13 mouse cellular contexts compared by ENCODE assay signal in genomic region chr19:56343869-56344563, GRCm38 (mm10). TPM values are rescaled to one million over a fixed set of nuclear protein-coding genes. Genes with fewer than 3 reads are reported as not detected.
DNase-seq lines count a peak whose midpoint lies in the region; ATAC-seq lines count a peak whose summit lies in the region.
"Had no signal": no experiment of that assay in that cellular context is flagged by ENCODE, and none has a peak within 500 bp of the region (broad histone marks: within the 10 kb centered on the region; RNA-seq: fewer than 3 reads in every experiment).

No protein-coding gene starts in this region.

- H3K4me1 ChIP-seq in forebrain, embryonic 14.5 days (ENCODE audit: control insufficient read depth, insufficient read depth, low read length), result peaks cover 23% of the 10 kb centered on the region
- H3K4me1 ChIP-seq in midbrain, embryonic 15.5 days, result peaks cover 20% of the 10 kb centered on the region

- H3K36me3 ChIP-seq in forebrain, embryonic 14.5 days (ENCODE audit: control insufficient read depth, insufficient read depth, low read length), result no peaks in the 10 kb centered on the region
- H3K36me3 ChIP-seq in midbrain, embryonic 15.5 days (replicated peaks), result no peaks in the 10 kb centered on the region
- H3K36me3 ChIP-seq: limb, embryonic 12.5 days had no signal

- peak overlapping the region; percentile 36 for H3K4me2 ChIP-seq in forebrain, embryonic 14.5 days (ENCODE audit: low read length)
- H3K4me2 ChIP-seq in midbrain, embryonic 15.5 days, result peak overlapping the region; percentile 28
- H3K4me2 ChIP-seq: limb, embryonic 12.5 days had no signal

- peak; percentile 73 for ATAC-seq in frontal cortex, adult (ENCODE audit: low TSS enrichment)
- peak; percentile 67 for ATAC-seq in forebrain, embryonic 14.5 days
- peak; percentile 38; the same call in 1 of the 2 replicates for ATAC-seq in midbrain, embryonic 15.5 days (replicated peaks)
- ATAC-seq: CD4-positive, CD25-positive, alpha-beta regulatory T cell, adult 4 months had no signal

- no peaks in the 10 kb centered on the region for H3K9me3 ChIP-seq in forebrain, embryonic 14.5 days (replicated peaks; ENCODE audit: control insufficient read depth, low read length)
- no peaks in the 10 kb centered on the region for H3K9me3 ChIP-seq in midbrain, embryonic 15.5 days
- H3K9me3 ChIP-seq: limb, embryonic 12.5 days had no signal

- no peaks in the 10 kb centered on the region for H3K27me3 ChIP-seq in forebrain, embryonic 14.5 days (replicated peaks; ENCODE audit: control insufficient read depth, insufficient read depth, low read length)
- H3K27me3 ChIP-seq in midbrain, embryonic 15.5 days (replicated peaks), result no peaks in the 10 kb centered on the region
- H3K27me3 ChIP-seq: limb, embryonic 12.5 days had no signal

- intact Hi-C loops in heart, postnatal 14 days (cut with DNase I), result no loop called here

- H3K27ac ChIP-seq in forebrain, embryonic 14.5 days (ENCODE audit: low read depth, low read length), result no peak overlapping the region
- peak overlapping the region; percentile 51; the same call in 1 of the 2 replicates for H3K27ac ChIP-seq in midbrain, embryonic 15.5 days
- H3K27ac ChIP-seq: limb, embryonic 12.5 days had no signal

- DNase-seq in frontal cortex, postnatal 14 days (ENCODE audit: low spot score in 2 of 2), result no peak
- peak; percentile 58 for DNase-seq in adrenal gland, postnatal 10 days
- DNase-seq in forebrain, embryonic 14.5 days (ENCODE audit: low spot score), result peak; percentile 78
- DNase-seq in heart, adult 18-20 months, result no peak
- no peak for DNase-seq in c-Kit-positive CD71-positive TER-119-positive erythroid progenitor cells, embryonic 14.5 days (ENCODE audit: low spot score)
- no peak for DNase-seq in heart, postnatal 14 days

- peak overlapping the region; percentile 21; the same call in 1 of the 2 replicates for H3K9ac ChIP-seq in forebrain, embryonic 14.5 days (ENCODE audit: low read length)
- 0 out of 2 replicates have a peak overlapping the region, but pooled peaks have one; percentile 7 for H3K9ac ChIP-seq in midbrain, embryonic 15.5 days
- H3K9ac ChIP-seq: limb, embryonic 12.5 days had no signal

- H3K4me3 ChIP-seq in forebrain, embryonic 14.5 days (ENCODE audit: low read depth, low read length), result no peak overlapping the region
- no peak overlapping the region for H3K4me3 ChIP-seq in midbrain, embryonic 15.5 days
- H3K4me3 ChIP-seq: erythroblast, embryonic 14.5 days; limb, embryonic 12.5 days had no signal

- 8% methylated on average over 26 of the region's 26 CpGs for WGBS in forebrain, embryonic 14.5 days
- 10% methylated on average over 26 of the region's 26 CpGs for WGBS in midbrain, embryonic 15.5 days

RNA-seq across cellular contexts. Expression of gene Nrap, which starts 45.8 kb away (rescaled TPM):
- 10 to 100 TPM; 10.2 to 44.0 TPM for total RNA-seq in adrenal gland, postnatal 10 days (2021)
- polyA plus RNA-seq in forebrain, embryonic 14.5 days (2014; fragmentation: Nextera tagmentation; extraction: Ambion mirVana), result 0.14 and 0.55 TPM in 2 replicates
- 0.49 and 0.56 TPM in 2 replicates for polyA plus RNA-seq in midbrain, embryonic 15.5 days (2015; fragmentation: Nextera tagmentation; extraction: Ambion mirVana)
- 100 to 1,000 TPM; 379 to 400 TPM for total RNA-seq in heart, adult 18-20 months (2021)
- 100 to 1,000 TPM; 219 to 250 TPM for total RNA-seq in heart, postnatal 14 days (2021)

RNA-seq across cellular contexts. Expression of gene Casp7, which starts 52.9 kb away (rescaled TPM):
- 10 to 100 TPM; 16.7 to 21.5 TPM for total RNA-seq in adrenal gland, postnatal 10 days (2021)
- polyA plus RNA-seq in forebrain, embryonic 14.5 days (2014; fragmentation: Nextera tagmentation; extraction: Ambion mirVana), result 13.1 and 17.4 TPM in 2 replicates
- 22.0 and 23.5 TPM in 2 replicates for polyA plus RNA-seq in midbrain, embryonic 15.5 days (2015; fragmentation: Nextera tagmentation; extraction: Ambion mirVana)
- total RNA-seq in heart, adult 18-20 months (2021), result 10 to 100 TPM in 1 of 2 experiments, 1 to 10 TPM in 1; 9.1 to 12.2 TPM
- 10 to 100 TPM; 16.3 to 17.6 TPM for total RNA-seq in heart, postnatal 14 days (2021)

RNA-seq across cellular contexts. Expression of gene Habp2, which starts 57.1 kb away (rescaled TPM):
- 10 to 100 TPM; 11.6 to 25.7 TPM for total RNA-seq in adrenal gland, postnatal 10 days (2021)
- polyA plus RNA-seq in forebrain, embryonic 14.5 days (2014; fragmentation: Nextera tagmentation; extraction: Ambion mirVana), result 0.06 and 0.16 TPM in 2 replicates
- 0.10 and 0.20 TPM in 2 replicates for polyA plus RNA-seq in midbrain, embryonic 15.5 days (2015; fragmentation: Nextera tagmentation; extraction: Ambion mirVana)
- not detected for total RNA-seq in heart, adult 18-20 months (2021)
- total RNA-seq in heart, postnatal 14 days (2021), result not detected
- total RNA-seq: hematopoietic stem cell, adult 5-6 weeks; megakaryocyte-erythroid progenitor cell, adult 5-6 weeks had no signal
- polyA plus RNA-seq: limb, embryonic 12.5 days had no signal

Comparison
In these comparisons a context has a peak if more than half of its experiments do, and no peak if none do; other contexts are left out.
1. DNase-seq: peak in adrenal gland, postnatal 10 days (single experiment) and forebrain, embryonic 14.5 days (single experiment); none in frontal cortex, postnatal 14 days (0 of 2), heart, adult 18-20 months (0 of 2), c-Kit-positive CD71-positive TER-119-positive erythroid progenitor cells, embryonic 14.5 days (single experiment) and heart, postnatal 14 days (0 of 2).
2. RNA of gene Nrap, which starts 45.8 kb away (total RNA-seq): 379 to 400 TPM in heart, adult 18-20 months and 219 to 250 TPM in heart, postnatal 14 days; 10.2 to 44.0 TPM in adrenal gland, postnatal 10 days; every median in the first group is over 4 times any median in the second.
3. RNA of gene Habp2, which starts 57.1 kb away (total RNA-seq): 11.6 to 25.7 TPM in adrenal gland, postnatal 10 days; not detected in heart, postnatal 14 days and not detected in heart, adult 18-20 months; every median in the first group is over 10 times any median in the second.
4. Peak in every context shown above with its lines, with median percentiles within 50 percentile points of each other: ATAC-seq.